8 mouse cellular contexts compared by ENCODE assay signal in the genomic region with DNA sequence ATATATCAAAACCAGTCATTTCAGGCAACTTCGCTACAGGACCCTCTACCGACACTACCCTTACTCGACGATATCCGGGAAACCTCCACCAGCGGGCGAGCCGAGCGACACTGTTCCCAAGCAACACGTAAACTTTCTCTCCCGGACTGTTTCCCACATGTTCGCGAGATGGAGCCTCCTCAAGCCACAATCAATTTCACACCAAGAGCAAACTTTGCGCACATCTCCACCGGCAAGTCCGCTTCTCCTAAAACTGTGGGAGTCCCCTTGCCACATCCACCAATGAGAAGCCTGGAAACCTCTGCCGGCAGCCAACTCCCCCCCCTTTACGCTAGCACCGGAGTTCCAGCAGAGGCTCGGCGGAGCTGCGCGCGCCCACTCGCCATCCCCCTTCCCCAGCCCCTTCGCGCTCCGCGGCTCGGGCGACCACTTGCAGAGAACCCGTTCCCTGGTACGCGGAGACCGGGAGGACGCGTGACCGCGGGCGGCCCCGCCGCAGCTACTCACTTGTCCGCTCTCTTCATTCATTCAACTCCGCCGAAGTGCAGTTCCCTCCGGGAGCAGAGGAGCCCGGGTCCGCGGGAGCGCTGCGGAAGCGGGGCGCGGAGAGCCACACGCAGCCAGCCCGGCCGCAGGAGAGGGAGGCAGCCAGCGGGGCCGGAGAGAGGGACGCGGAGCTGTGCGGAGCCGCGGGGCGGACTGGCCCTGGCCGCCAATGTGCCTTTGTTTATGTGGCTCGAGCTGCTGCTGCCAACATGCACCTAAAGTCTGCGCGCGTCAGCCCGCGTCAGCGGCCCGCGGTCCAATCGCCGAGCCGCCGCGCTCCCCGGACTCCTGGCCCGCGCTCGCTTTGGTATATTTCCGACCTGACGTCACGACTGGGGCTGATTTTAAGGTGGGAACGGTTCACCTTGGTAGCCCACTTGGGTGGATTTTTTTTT. TPM values are rescaled to one million over a fixed set of nuclear protein-coding genes. Genes with fewer than 3 reads are reported as not detected.
A peak's percentile ranks its signal among the peaks of the same experiment; 100 is the strongest.
DNase-seq lines count a peak whose midpoint lies in the region; ATAC-seq and TF ChIP-seq lines count a peak whose summit lies in the region.

No protein-coding gene starts in this region.

- DNase-seq in Patski (ENCODE audit: low read depth, low spot score) = no peak
- peak; percentile 80 to 90 for DNase-seq in cerebellum, postnatal 14 days
- peak; percentile 50 for DNase-seq in gastrocnemius, postnatal 10 days
- peak; percentile 88 for DNase-seq in induced T-regulatory cell, adult 2 months (ENCODE audit: low read depth)
- DNase-seq in left cerebral cortex, postnatal 14 days (ENCODE audit: low spot score in 2 of 2) = peak; percentile 49 to 77
- DNase-seq in right cerebral cortex, postnatal 4 days = peak; percentile 66

- POLR2A ChIA-PET in Patski (lab: Charles Lee) = interaction anchor here (0.8 kb wide), 1 partner anchor 184 kb away, joined by 8 read pairs; no protein-coding TSS in a partner anchor

- in situ Hi-C loops in Patski (cut with MboI; ENCODE audit: low pct_unique_long_range_greater_than_20kb) = loop anchor here (5.0 to 10.0 kb wide), 2 partner anchors 203 to 250 kb away; no protein-coding TSS in a partner anchor

- CTCF ChIA-PET in Patski (lab: Charles Lee) = interaction anchor here (1.0 kb wide), 1 partner anchor 245 kb away, joined by 3 read pairs; no protein-coding TSS in a partner anchor

- intact Hi-C loops in left cerebral cortex, postnatal 14 days (cut with DNase I) = loop anchor here (5.0 kb wide), 2 partner anchors 583 to 997 kb away; no protein-coding TSS in a partner anchor

- no peak for TF ChIP-seq CTCF in Patski (IDR thresholded peaks at IDR 0.05)

- ATAC-seq in Patski = peak; percentile 75
- peak; percentile 37 for ATAC-seq in megakaryocyte progenitor cell, adult 5-6 weeks (replicated peaks; ENCODE audit: poor library complexity)
- no peak; the same call in 1 of the 2 replicates for ATAC-seq in erythroid progenitor cell, adult 5-6 weeks (replicated peaks; ENCODE audit: low FRiP score, poor library complexity, severe bottlenecking)

- H3K27me3 ChIP-seq in Patski = no peaks in the 10 kb centered on the region

RNA-seq across cellular contexts. Expression of gene Nr4a2, which starts 9.3 kb away (rescaled TPM):
- polyA plus RNA-seq in Patski (2021) = 1.7 TPM
- total RNA-seq in gastrocnemius, postnatal 10 days (2021) = 1 to 10 TPM; 1.8 to 2.3 TPM
- total RNA-seq in left cerebral cortex, postnatal 14 days (2021) = 10 to 100 TPM; 44.6 to 62.5 TPM
- 5.8 and 6.4 TPM in 2 replicates for total RNA-seq in megakaryocyte progenitor cell, adult 5-6 weeks (2015)
- total RNA-seq in megakaryocyte progenitor cell, adult 5-6 weeks (2017) = 1.7 and 1.9 TPM in 2 replicates
- total RNA-seq in erythroid progenitor cell, adult 5-6 weeks (2015; ENCODE audit: low replicate concordance) = 0.72 TPM in 1 of 2 replicates, not detected in the other
- total RNA-seq in erythroid progenitor cell, adult 5-6 weeks (2017; ENCODE audit: low replicate concordance) = 0.13 and 0.68 TPM in 2 replicates

Comparison
In these comparisons a context has a peak if more than half of its experiments do, and no peak if none do; other contexts are left out.
1. RNA of gene Nr4a2, which starts 9.3 kb away (total RNA-seq): 44.6 to 62.5 TPM in left cerebral cortex, postnatal 14 days; 1.7 to 6.4 TPM in megakaryocyte progenitor cell, adult 5-6 weeks, 1.8 to 2.3 TPM in gastrocnemius, postnatal 10 days and 0.13 to 0.72 TPM in erythroid progenitor cell, adult 5-6 weeks; every median in the first group is over 4 times any median in the second.